Mouse (Mus musculus) embryonic fibroblast, embryonic 13.5 days (primary cell): ENCODE results near the gene Lrrc56. TPM values are rescaled to one million over a fixed set of nuclear protein-coding genes. Genes with fewer than 3 reads are reported as not detected.

ENCODE experiments used
- H3K27ac ChIP-seq: 2 replicates; pipeline ENCODE4 v1.5.1; 2012; ENCODE audit warnings: low read length, control low read depth, inconsistent platforms; ENCODE audit not compliant: insufficient read depth
- H3K4me1 ChIP-seq: 2 replicates; pipeline ENCODE4 v1.6.1; 2011; ENCODE audit warnings: low read length; ENCODE audit not compliant: control insufficient read depth, insufficient read depth
- H3K4me3 ChIP-seq: 2 replicates; pipeline ENCODE4 v1.5.1; 2011; ENCODE audit warnings: mild to moderate bottlenecking, control low read depth, low read length; ENCODE audit not compliant: insufficient read depth
- CTCF ChIP-seq: IDR thresholded peaks from 2 replicates; pipeline ENCODE4 v1.5.1; 2011; ENCODE audit warnings: mild to moderate bottlenecking, control low read depth, low read length, moderate library complexity, borderline replicate concordance; ENCODE audit not compliant: insufficient read depth
- POLR2A ChIP-seq: IDR thresholded peaks from 2 replicates; pipeline ENCODE4 v1.6.1; 2011; ENCODE audit warnings: low read depth, mild to moderate bottlenecking, control low read depth, low read length, moderate library complexity
- polyA plus RNA-seq: library from polyadenylated mRNA; stranded (reverse); fragments of >200 nt; gene quantifications from 2 replicates; pipeline ENCODE4 v1.2.4, GENCODE M21; 2011; ENCODE audit warnings: low read depth; ENCODE audit not compliant: missing spikeins, insufficient read length

Lrrc56 gene
- polyA plus RNA-seq, 1 experiment: 1.9 TPM

- TF ChIP-seq POLR2A (no peak), CTCF (no peak)
- Histone ChIP-seq H3K4me1 (no peaks in the 10 kb centered on the region), H3K27ac (no peak overlapping the region), H3K4me3 (no peak overlapping the region)
Observed at GRCm38 (mm10) chr7:141256159-141256558, 62.2 kb downstream of the Lrrc56 start.

Other genes starting within 250 kb of the Lrrc56 start
- 3.0 TPM in 1 of 2 replicates, not detected in the other for gene Ifitm5, start 243.9 kb upstream of the Lrrc56 start, polyA plus RNA-seq
- gene Gm45717, start 238.2 kb upstream of the Lrrc56 start, polyA plus RNA-seq: not detected in 2 replicates
- 771 and 857 TPM in 2 replicates for gene Ifitm2, start 238.2 kb upstream of the Lrrc56 start, polyA plus RNA-seq
- 5.1 and 16.5 TPM in 2 replicates for gene Ifitm1, start 226.9 kb upstream of the Lrrc56 start, polyA plus RNA-seq
- gene Ifitm3, start 183.4 kb upstream of the Lrrc56 start, polyA plus RNA-seq: 1,040 and 1,188 TPM in 2 replicates
- gene Ifitm6, start 176.2 kb upstream of the Lrrc56 start, polyA plus RNA-seq: not detected in 2 replicates
- not detected in 2 replicates for gene Gm17387, start 165.0 kb upstream of the Lrrc56 start, polyA plus RNA-seq
- gene B4galnt4, start 133.1 kb upstream of the Lrrc56 start, polyA plus RNA-seq: 0.53 and 1.6 TPM in 2 replicates
- gene Pkp3, start 115.9 kb upstream of the Lrrc56 start, polyA plus RNA-seq: not detected in 2 replicates
- not detected in 2 replicates for gene Sigirr, start 93.6 kb upstream of the Lrrc56 start, polyA plus RNA-seq
- gene Ano9, start 76.4 kb upstream of the Lrrc56 start, polyA plus RNA-seq: not detected in 2 replicates
- 27.0 and 28.3 TPM in 2 replicates for gene Ptdss2, start 71.8 kb upstream of the Lrrc56 start, polyA plus RNA-seq
- gene Rnh1, start 21.3 kb upstream of the Lrrc56 start, polyA plus RNA-seq: 108 and 119 TPM in 2 replicates
- 54.0 and 62.7 TPM in 2 replicates for gene Hras, start 152 bp upstream of the Lrrc56 start, polyA plus RNA-seq
- gene Lmntd2, start 19.9 kb downstream of the Lrrc56 start, polyA plus RNA-seq: 0.38 and 0.58 TPM in 2 replicates
- 3.9 and 5.8 TPM in 2 replicates for gene Rassf7, start 21.7 kb downstream of the Lrrc56 start, polyA plus RNA-seq
- gene Phrf1, start 34.6 kb downstream of the Lrrc56 start, polyA plus RNA-seq: 54.7 and 58.7 TPM in 2 replicates
- gene Irf7, start 72.3 kb downstream of the Lrrc56 start, polyA plus RNA-seq: 6.0 and 7.2 TPM in 2 replicates
- gene Cdhr5, start 82.6 kb downstream of the Lrrc56 start, polyA plus RNA-seq: not detected in 2 replicates
- not detected in 2 replicates for gene Sct, start 85.0 kb downstream of the Lrrc56 start, polyA plus RNA-seq
- 0.28 TPM in 1 of 2 replicates, not detected in the other for gene Drd4, start 97.8 kb downstream of the Lrrc56 start, polyA plus RNA-seq
- 30.5 and 37.2 TPM in 2 replicates for gene Deaf1, start 133.5 kb downstream of the Lrrc56 start, polyA plus RNA-seq
- 24.6 and 25.4 TPM in 2 replicates for gene Tmem80, start 133.6 kb downstream of the Lrrc56 start, polyA plus RNA-seq
- 4.2 and 9.1 TPM in 2 replicates for gene Eps8l2, start 144.7 kb downstream of the Lrrc56 start, polyA plus RNA-seq
- 93.0 and 121 TPM in 2 replicates for gene Taldo1, start 198.0 kb downstream of the Lrrc56 start, polyA plus RNA-seq
- 30.5 and 41.5 TPM in 2 replicates for gene Gatd1, start 220.0 kb downstream of the Lrrc56 start, polyA plus RNA-seq
- gene Cend1, start 235.3 kb downstream of the Lrrc56 start, polyA plus RNA-seq: 4.9 and 5.4 TPM in 2 replicates
- 24.0 and 26.9 TPM in 2 replicates for gene Slc25a22, start 243.7 kb downstream of the Lrrc56 start, polyA plus RNA-seq
- gene Pidd1, start 249.9 kb downstream of the Lrrc56 start, polyA plus RNA-seq: 12.4 and 18.1 TPM in 2 replicates